ENCODE assay signal across 8 mouse cellular contexts in the genomic region with DNA sequence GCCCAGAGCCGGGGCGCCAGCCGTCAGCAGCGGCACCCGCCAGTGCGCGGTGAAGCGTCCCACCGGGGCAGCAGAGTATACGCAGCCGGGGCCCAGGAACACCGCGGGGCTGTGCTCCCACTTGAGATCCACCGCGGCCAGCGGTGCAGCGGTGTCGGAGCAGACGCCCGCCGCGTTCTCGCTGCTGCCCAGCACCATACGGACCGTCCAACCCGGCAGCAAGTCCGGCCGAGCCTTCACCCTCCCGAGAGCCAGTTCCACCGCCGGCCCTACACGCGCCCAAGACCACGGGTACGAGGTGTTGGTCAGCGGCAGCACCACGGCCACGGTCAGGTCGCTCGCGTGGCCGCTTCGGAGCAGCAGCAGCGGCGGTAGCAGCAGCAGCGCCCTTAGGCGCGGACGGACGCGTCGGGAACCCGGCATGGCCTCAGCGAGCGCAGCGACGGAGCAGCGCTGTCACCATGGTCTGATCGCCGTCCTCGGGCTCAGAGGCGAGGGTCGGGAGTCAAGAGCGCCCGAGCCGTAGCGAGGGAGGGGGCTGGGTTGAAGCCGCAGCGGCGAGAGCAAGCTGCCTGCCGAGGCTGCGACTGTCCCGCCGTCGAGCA. TPM values are rescaled to one million over a fixed set of nuclear protein-coding genes. Genes with fewer than 3 reads are reported as not detected.
DNase-seq lines count a peak whose midpoint lies in the region; ATAC-seq and TF ChIP-seq lines count a peak whose summit lies in the region.

No protein-coding gene starts in this region.

- no peak for ATAC-seq in limb, embryonic 15.5 days (ENCODE audit: insufficient number of reproducible peaks, low FRiP score, low TSS enrichment, low read depth)
- ATAC-seq in midbrain, postnatal 0 days (ENCODE audit: low FRiP score) = peak; percentile 34; the same call in 1 of the 2 replicates
- no peak for ATAC-seq in erythroid progenitor cell, adult 5-6 weeks (replicated peaks; ENCODE audit: low FRiP score, poor library complexity, severe bottlenecking)

- no peaks in the 10 kb centered on the region for H3K9me3 ChIP-seq in limb, embryonic 15.5 days
- H3K9me3 ChIP-seq in midbrain, postnatal 0 days (ENCODE audit: low read length) = no peaks in the 10 kb centered on the region

- H3K27me3 ChIP-seq in thymus, adult 2 months (ENCODE audit: control insufficient read depth, insufficient read depth, low read length) = peaks cover 16% of the 10 kb centered on the region; the same call in 1 of the 2 replicates
- H3K27me3 ChIP-seq in limb, embryonic 15.5 days = peaks cover 50% of the 10 kb centered on the region
- H3K27me3 ChIP-seq in midbrain, postnatal 0 days (ENCODE audit: insufficient read depth, low read length) = peaks cover 32% of the 10 kb centered on the region

- H3K36me3 ChIP-seq in thymus, adult 2 months (ENCODE audit: control insufficient read depth, insufficient read depth, low read length) = no peaks in the 10 kb centered on the region
- no peaks in the 10 kb centered on the region for H3K36me3 ChIP-seq in limb, embryonic 15.5 days
- H3K36me3 ChIP-seq in midbrain, postnatal 0 days (ENCODE audit: insufficient read depth, low read length) = no peaks in the 10 kb centered on the region

- WGBS in thymus, adult 2 months = 3% methylated on average over 75 of the region's 75 CpGs
- under 1% methylated on average over 75 of the region's 75 CpGs for WGBS in limb, embryonic 15.5 days
- WGBS in midbrain, postnatal 0 days = under 1% methylated on average over 74 of the region's 75 CpGs

- H3K27ac ChIP-seq in thymus, adult 2 months (ENCODE audit: control insufficient read depth, insufficient read depth, low read length) = no peak overlapping the region
- H3K27ac ChIP-seq in limb, embryonic 15.5 days = no peak overlapping the region
- H3K27ac ChIP-seq in midbrain, postnatal 0 days (ENCODE audit: low read depth, low read length) = no peak overlapping the region

- no peak for TF ChIP-seq POLR2A in thymus, adult 2 months (IDR thresholded peaks at IDR 0.05; ENCODE audit: control insufficient read depth, extremely low read depth, insufficient read depth, low read length, poor library complexity)

- TF ChIP-seq CTCF in thymus, adult 2 months (IDR thresholded peaks at IDR 0.05; ENCODE audit: borderline replicate concordance, control insufficient read depth, extremely low read depth, insufficient read depth, low read length, poor library complexity) = no peak
- no peak for TF ChIP-seq CTCF in midbrain, postnatal 0 days (IDR thresholded peaks at IDR 0.05)

- H3K4me2 ChIP-seq in limb, embryonic 15.5 days = peak overlapping the region; percentile 93
- H3K4me2 ChIP-seq in midbrain, postnatal 0 days (ENCODE audit: low read depth, low read length, poor library complexity, severe bottlenecking) = peak overlapping the region; percentile 98

- H3K4me3 ChIP-seq in thymus, adult 2 months (ENCODE audit: control insufficient read depth, insufficient read depth, low read length) = peak overlapping the region; percentile 42
- H3K4me3 ChIP-seq in limb, embryonic 15.5 days = peak overlapping the region; percentile 48
- peak overlapping the region; percentile 61 for H3K4me3 ChIP-seq in midbrain, postnatal 0 days (ENCODE audit: low read depth, low read length)

- peak; percentile 17 for DNase-seq in thymus, adult 2 months
- DNase-seq in thymus, postnatal 10 days (ENCODE audit: low spot score in 2 of 2) = no peak
- peak; percentile 47 for DNase-seq in embryo, embryonic 9.5 days (ENCODE audit: extremely low spot score)
- DNase-seq in heart, postnatal 4 days = peak; percentile 50
- DNase-seq in midbrain, postnatal 0 days (ENCODE audit: low spot score) = no peak
- no peak for DNase-seq in frontal cortex, postnatal 10 days (ENCODE audit: low spot score in 2 of 2)

- peak overlapping the region; percentile 31 for H3K9ac ChIP-seq in limb, embryonic 15.5 days
- H3K9ac ChIP-seq in midbrain, postnatal 0 days (replicated peaks; ENCODE audit: low read length, poor library complexity, severe bottlenecking) = peak overlapping the region; percentile 37

- H3K4me1 ChIP-seq in thymus, adult 2 months (replicated peaks; ENCODE audit: control insufficient read depth, insufficient read depth, low read length) = peaks cover 9% of the 10 kb centered on the region; the same call in 1 of the 2 replicates
- H3K4me1 ChIP-seq in limb, embryonic 15.5 days = peaks cover 20% of the 10 kb centered on the region
- 0 out of 2 replicates have a peak, but pooled peaks cover 4% of the 10 kb centered on the region for H3K4me1 ChIP-seq in midbrain, postnatal 0 days (ENCODE audit: insufficient read depth, low read length)

RNA-seq across cellular contexts. Expression of gene Npr1, which starts 0.5 kb away (rescaled TPM):
- polyA plus RNA-seq in thymus, adult 2 months (2012; rRNA removed) = 9.2 and 11.4 TPM in 2 replicates
- 10 to 100 TPM; 30.4 to 33.0 TPM for total RNA-seq in heart, postnatal 4 days (2021)
- polyA plus RNA-seq in limb, embryonic 15.5 days (2015; fragmentation: Nextera tagmentation; extraction: Ambion mirVana) = 5.4 and 6.7 TPM in 2 replicates
- 4.0 and 4.1 TPM in 2 replicates for total RNA-seq in midbrain, postnatal 0 days (2014; rRNA removed)
- 1.5 and 2.0 TPM in 2 replicates for polyA plus RNA-seq in midbrain, postnatal 0 days (2015; fragmentation: Nextera tagmentation; extraction: Ambion mirVana)
- total RNA-seq in erythroid progenitor cell, adult 5-6 weeks (2015; ENCODE audit: low replicate concordance) = not detected in 2 replicates
- total RNA-seq in erythroid progenitor cell, adult 5-6 weeks (2017; ENCODE audit: low replicate concordance) = not detected in 2 replicates

RNA-seq across cellular contexts. Expression of gene Ilf2, which starts 10.7 kb away (rescaled TPM):
- polyA plus RNA-seq in thymus, adult 2 months (2012; rRNA removed) = 50.1 and 50.8 TPM in 2 replicates
- total RNA-seq in heart, postnatal 4 days (2021) = 10 to 100 TPM; 69.0 to 74.2 TPM
- polyA plus RNA-seq in limb, embryonic 15.5 days (2015; fragmentation: Nextera tagmentation; extraction: Ambion mirVana) = 171 and 176 TPM in 2 replicates
- 136 and 147 TPM in 2 replicates for total RNA-seq in midbrain, postnatal 0 days (2014; rRNA removed)
- polyA plus RNA-seq in midbrain, postnatal 0 days (2015; fragmentation: Nextera tagmentation; extraction: Ambion mirVana) = 177 and 182 TPM in 2 replicates
- total RNA-seq in erythroid progenitor cell, adult 5-6 weeks (2015; ENCODE audit: low replicate concordance) = 61.6 and 86.5 TPM in 2 replicates
- total RNA-seq in erythroid progenitor cell, adult 5-6 weeks (2017; ENCODE audit: low replicate concordance) = 93.7 and 150 TPM in 2 replicates

RNA-seq across cellular contexts. Expression of gene Snapin, which starts 25.6 kb away (rescaled TPM):
- polyA plus RNA-seq in thymus, adult 2 months (2012; rRNA removed) = 20.8 and 27.8 TPM in 2 replicates
- total RNA-seq in heart, postnatal 4 days (2021) = 10 to 100 TPM; 50.0 to 58.0 TPM
- 89.9 and 95.4 TPM in 2 replicates for polyA plus RNA-seq in limb, embryonic 15.5 days (2015; fragmentation: Nextera tagmentation; extraction: Ambion mirVana)
- total RNA-seq in midbrain, postnatal 0 days (2014; rRNA removed) = 41.2 and 51.9 TPM in 2 replicates
- polyA plus RNA-seq in midbrain, postnatal 0 days (2015; fragmentation: Nextera tagmentation; extraction: Ambion mirVana) = 93.5 and 97.2 TPM in 2 replicates
- total RNA-seq in erythroid progenitor cell, adult 5-6 weeks (2015; ENCODE audit: low replicate concordance) = 11.3 and 17.7 TPM in 2 replicates
- total RNA-seq in erythroid progenitor cell, adult 5-6 weeks (2017; ENCODE audit: low replicate concordance) = 13.1 and 16.4 TPM in 2 replicates

RNA-seq across cellular contexts. Expression of gene Ints3, which starts 31.8 kb away (rescaled TPM):
- polyA plus RNA-seq in thymus, adult 2 months (2012; rRNA removed) = 46.2 and 47.4 TPM in 2 replicates
- 10 to 100 TPM; 24.1 to 28.6 TPM for total RNA-seq in heart, postnatal 4 days (2021)
- 25.6 and 28.0 TPM in 2 replicates for polyA plus RNA-seq in limb, embryonic 15.5 days (2015; fragmentation: Nextera tagmentation; extraction: Ambion mirVana)
- total RNA-seq in midbrain, postnatal 0 days (2014; rRNA removed) = 58.5 and 61.8 TPM in 2 replicates
- 19.7 and 22.3 TPM in 2 replicates for polyA plus RNA-seq in midbrain, postnatal 0 days (2015; fragmentation: Nextera tagmentation; extraction: Ambion mirVana)
- 6.7 and 12.6 TPM in 2 replicates for total RNA-seq in erythroid progenitor cell, adult 5-6 weeks (2015; ENCODE audit: low replicate concordance)
- total RNA-seq in erythroid progenitor cell, adult 5-6 weeks (2017; ENCODE audit: low replicate concordance) = 13.2 and 18.2 TPM in 2 replicates

RNA-seq across cellular contexts. Expression of gene Chtop, which starts 44.1 kb away (rescaled TPM):
- polyA plus RNA-seq in thymus, adult 2 months (2012; rRNA removed) = 91.0 and 94.5 TPM in 2 replicates
- total RNA-seq in heart, postnatal 4 days (2021) = 100 to 1,000 TPM; 140 to 143 TPM
- 146 and 147 TPM in 2 replicates for polyA plus RNA-seq in limb, embryonic 15.5 days (2015; fragmentation: Nextera tagmentation; extraction: Ambion mirVana)
- total RNA-seq in midbrain, postnatal 0 days (2014; rRNA removed) = 233 and 254 TPM in 2 replicates
- polyA plus RNA-seq in midbrain, postnatal 0 days (2015; fragmentation: Nextera tagmentation; extraction: Ambion mirVana) = 154 and 163 TPM in 2 replicates
- total RNA-seq in erythroid progenitor cell, adult 5-6 weeks (2015; ENCODE audit: low replicate concordance) = 78.9 and 101 TPM in 2 replicates
- 47.3 and 66.6 TPM in 2 replicates for total RNA-seq in erythroid progenitor cell, adult 5-6 weeks (2017; ENCODE audit: low replicate concordance)

Comparison
In these comparisons a context has a peak if more than half of its experiments do, and no peak if none do; other contexts are left out.
1. DNase-seq: peak in thymus, adult 2 months (single experiment), embryo, embryonic 9.5 days (single experiment) and heart, postnatal 4 days (single experiment); none in thymus, postnatal 10 days (0 of 2), midbrain, postnatal 0 days (single experiment) and frontal cortex, postnatal 10 days (0 of 2).
2. Peak in every context shown above with its lines, with median percentiles within 50 percentile points of each other: H3K4me3 ChIP-seq.